Mouse (Mus musculus) urinary bladder, adult 2 months (tissue): Measurements from ENCODE around the gene Ptov1. TPM values are rescaled to one million over a fixed set of nuclear protein-coding genes. Genes with fewer than 3 reads are reported as not detected.

Source experiments
- DNase-seq: peaks from one replicate; pipeline ENCODE4 v3.0.0; 2022; ENCODE audit warnings: low spot score
- polyA plus RNA-seq: library from polyadenylated mRNA; depleted of rRNA; stranded (reverse); fragments of >200 nt; gene quantifications from 2 replicates; pipeline ENCODE4 v1.2.3, GENCODE M21; 2012; rRNA removed

Gene Ptov1
- 176 and 195 TPM in 2 replicates for polyA plus RNA-seq

GRCm38 (mm10) chr7:44869697-44870528 is at the start of gene Ptov1:
Ptov1 (minus strand) TSS chr7:44869788.
- peak; percentile 73 for DNase-seq

- DNase-seq, result no peak
Measured at GRCm38 (mm10) chr7:44919127-44919526, 49.5 kb upstream of the Ptov1 start.

- DNase-seq, result no peak
Measured at GRCm38 (mm10) chr7:44918219-44918618, 48.6 kb upstream of the Ptov1 start.

GRCm38 (mm10) chr7:44916881-44917280 is 47.3 kb upstream of the Ptov1 start:
- no peak for DNase-seq

GRCm38 (mm10) chr7:44916191-44916590 is 46.6 kb upstream of the Ptov1 start:
- no peak for DNase-seq

- no peak for DNase-seq
Measured at GRCm38 (mm10) chr7:44915314-44915713, 45.7 kb upstream of the Ptov1 start.

GRCm38 (mm10) chr7:44914396-44914795 is 44.8 kb upstream of the Ptov1 start:
- no peak for DNase-seq

GRCm38 (mm10) chr7:44908706-44909476 is 39.3 kb upstream of the Ptov1 start:
- DNase-seq, result no peak

- DNase-seq, result no peak
Measured at GRCm38 (mm10) chr7:44905430-44905829, 35.8 kb upstream of the Ptov1 start.

GRCm38 (mm10) chr7:44901230-44901722 is 31.7 kb upstream of the Ptov1 start:
- DNase-seq, result no peak

GRCm38 (mm10) chr7:44900632-44901031 is 31.0 kb upstream of the Ptov1 start:
- no peak for DNase-seq

GRCm38 (mm10) chr7:44898607-44899006 is 29.0 kb upstream of the Ptov1 start:
- DNase-seq, result no peak

- no peak for DNase-seq
Measured at GRCm38 (mm10) chr7:44896499-44896898, 26.9 kb upstream of the Ptov1 start.

GRCm38 (mm10) chr7:44895593-44896434 is 26.2 kb upstream of the Ptov1 start, which contains the start of gene Fuz:
Fuz (plus strand) TSS chr7:44896079.
- DNase-seq, result peak; percentile 72

GRCm38 (mm10) chr7:44895206-44895592 is 25.6 kb upstream of the Ptov1 start:
- no peak for DNase-seq

- no peak for DNase-seq
Measured at GRCm38 (mm10) chr7:44894175-44894574, 24.6 kb upstream of the Ptov1 start.

GRCm38 (mm10) chr7:44893197-44893596 is 23.6 kb upstream of the Ptov1 start:
- DNase-seq, result no peak

- peak; percentile 79 for DNase-seq
Measured at GRCm38 (mm10) chr7:44892276-44892921, 22.8 kb upstream of the Ptov1 start, which contains the start of gene Med25. Med25 (minus strand) TSS chr7:44892712.

GRCm38 (mm10) chr7:44891611-44892010 is 22.0 kb upstream of the Ptov1 start:
- DNase-seq, result no peak

- no peak for DNase-seq
Measured at GRCm38 (mm10) chr7:44890737-44891136, 21.1 kb upstream of the Ptov1 start.

- no peak for DNase-seq
Measured at GRCm38 (mm10) chr7:44890180-44890579, 20.6 kb upstream of the Ptov1 start.
